Mouse (Mus musculus) liver, adult 2 months (tissue): ENCODE measurements around the gene 2010005H15Rik.
"Not testable (repeated sequence)": the region's sequence is repeated elsewhere in the genome, so short reads cannot be mapped to it uniquely, and the experiment has no call there.

Experiments
- CTCF ChIP-seq: fragments of 200-500 bp; IDR thresholded peaks from 2 replicates; pipeline ENCODE4 v1.5.1; 2011; ENCODE audit warnings: low read depth, low read length, control low read depth
- POLR2A ChIP-seq: fragments of 200-500 bp; IDR thresholded peaks from 2 replicates; pipeline ENCODE4 v1.6.1; 2011; ENCODE audit warnings: low read length, control low read depth; ENCODE audit not compliant: insufficient read depth; ENCODE audit errors: extremely low read depth

GRCm38 (mm10) chr16:36276796-36277195, 55.5 kb downstream of the 2010005H15Rik start, which contains the start of gene Stfa1:
- not testable (repeated sequence) for TF ChIP-seq POLR2A, CTCF
